Mouse (Mus musculus) adrenal gland, postnatal 0 days (tissue): Measurements from ENCODE around the gene Rbpjl. TPM values are rescaled to one million over a fixed set of nuclear protein-coding genes. Genes with fewer than 3 reads are reported as not detected.

Experiments used
- microRNA-seq: library from miRNA; unstranded; fragments of <30 nt; microRNA quantifications from one replicate; pipeline ENCODE4, GENCODE M21; 2016; ENCODE audit warnings: borderline replicate concordance; ENCODE audit not compliant: insufficient number of aligned reads
- polyA plus RNA-seq: library from polyadenylated mRNA; unstranded; fragments of >200 nt; fragmentation: Nextera tagmentation; extraction: Ambion mirVana; gene quantifications from 2 replicates; pipeline ENCODE4 v1.2.1, GENCODE M21; 2015

Rbpjl gene
- 0.21 and 0.22 TPM in 2 replicates for polyA plus RNA-seq

GRCm38 (mm10) chr2:164402906-164403305, at the start of gene Rbpjl:
Gene Rbpjl, plus strand, starts transcription at chr2:164403141.

GRCm38 (mm10) chr2:164389020-164389419, 13.9 kb upstream of the Rbpjl start, which contains the start of gene Slpi:
Gene Slpi, minus strand, starts transcription at chr2:164389095.

GRCm38 (mm10) chr2:164405060-164405459, 2.1 kb downstream of the Rbpjl start, which contains the start of gene Matn4:
Gene Matn4, minus strand, starts transcription at chr2:164405160.

GRCm38 (mm10) chr2:164443460-164444000, 40.6 kb downstream of the Rbpjl start, which contains the start of gene Sdc4:
Gene Sdc4, minus strand, starts transcription at chr2:164443887.

GRCm38 (mm10) chr2:164456864-164457300, 53.9 kb downstream of the Rbpjl start, which contains the start of gene Sys1:
Gene Sys1, plus strand, starts transcription at chr2:164456964.

GRCm38 (mm10) chr2:164460745-164461551, 58.0 kb downstream of the Rbpjl start, which contains the start of gene Gm20458:
Gene Gm20458, plus strand, starts transcription at chr2:164460967.

Small RNAs within 50 kb of the gene (microRNA-seq; reads per million reads assigned to microRNA genes)
- not detected for gene Mir7678

Other genes with a start within 250 kb of the Rbpjl start
- 0.23 TPM in 1 of 2 replicates, not detected in the other for gene Kcns1, start 232.0 kb upstream of the Rbpjl start, polyA plus RNA-seq
- gene Wfdc5, start 220.4 kb upstream of the Rbpjl start, polyA plus RNA-seq: 0.09 TPM in 1 of 2 replicates, not detected in the other
- 0.33 and 1.1 TPM in 2 replicates for gene Wfdc12, start 212.5 kb upstream of the Rbpjl start, polyA plus RNA-seq
- 0.41 TPM in 1 of 2 replicates, not detected in the other for gene Wfdc15a, start 203.0 kb upstream of the Rbpjl start, polyA plus RNA-seq
- gene Wfdc15b, start 181.5 kb upstream of the Rbpjl start, polyA plus RNA-seq: 2.6 and 3.9 TPM in 2 replicates
- not detected in 2 replicates for gene Svs2, start 164.7 kb upstream of the Rbpjl start, polyA plus RNA-seq
- gene Svs3b, start 146.5 kb upstream of the Rbpjl start, polyA plus RNA-seq: not detected in 2 replicates
- gene Svs4, start 124.7 kb upstream of the Rbpjl start, polyA plus RNA-seq: not detected in 2 replicates
- not detected in 2 replicates for gene Svs3a, start 113.9 kb upstream of the Rbpjl start, polyA plus RNA-seq
- gene Svs6, start 86.4 kb upstream of the Rbpjl start, polyA plus RNA-seq: not detected in 2 replicates
- 0.23 TPM in 1 of 2 replicates, not detected in the other for gene Svs5, start 70.4 kb upstream of the Rbpjl start, polyA plus RNA-seq
- gene Slpi, start 14.0 kb upstream of the Rbpjl start, polyA plus RNA-seq: 86.2 and 166 TPM in 2 replicates
- gene Matn4, start 2.0 kb downstream of the Rbpjl start, polyA plus RNA-seq: 3.6 and 5.5 TPM in 2 replicates
- 50.7 and 62.6 TPM in 2 replicates for gene Sdc4, start 40.7 kb downstream of the Rbpjl start, polyA plus RNA-seq
- 49.8 and 57.1 TPM in 2 replicates for gene Sys1, start 53.8 kb downstream of the Rbpjl start, polyA plus RNA-seq
- gene Gm20458, start 57.8 kb downstream of the Rbpjl start, polyA plus RNA-seq: 16.1 and 24.0 TPM in 2 replicates
- not detected in 2 replicates for gene Trp53tg5, start 70.6 kb downstream of the Rbpjl start, polyA plus RNA-seq
- gene Dbndd2, start 83.0 kb downstream of the Rbpjl start, polyA plus RNA-seq: 7.4 and 25.1 TPM in 2 replicates
- 60.4 and 73.4 TPM in 2 replicates for gene Pigt, start 94.4 kb downstream of the Rbpjl start, polyA plus RNA-seq
- 3.7 and 24.5 TPM in 2 replicates for gene Wfdc2, start 159.3 kb downstream of the Rbpjl start, polyA plus RNA-seq
- gene Spint3, start 170.3 kb downstream of the Rbpjl start, polyA plus RNA-seq: not detected in 2 replicates
- 2.2 TPM in 2 replicates for gene Wfdc6a, start 182.3 kb downstream of the Rbpjl start, polyA plus RNA-seq
- 0.18 TPM in 1 of 2 replicates, not detected in the other for gene Eppin, start 190.5 kb downstream of the Rbpjl start, polyA plus RNA-seq
- not detected in 2 replicates for gene Wfdc6b, start 210.4 kb downstream of the Rbpjl start, polyA plus RNA-seq
- 0.26 TPM in 1 of 2 replicates, not detected in the other for gene Wfdc8, start 210.5 kb downstream of the Rbpjl start, polyA plus RNA-seq
- not detected in 2 replicates for gene Wfdc16, start 235.7 kb downstream of the Rbpjl start, polyA plus RNA-seq